In the genomic region with DNA sequence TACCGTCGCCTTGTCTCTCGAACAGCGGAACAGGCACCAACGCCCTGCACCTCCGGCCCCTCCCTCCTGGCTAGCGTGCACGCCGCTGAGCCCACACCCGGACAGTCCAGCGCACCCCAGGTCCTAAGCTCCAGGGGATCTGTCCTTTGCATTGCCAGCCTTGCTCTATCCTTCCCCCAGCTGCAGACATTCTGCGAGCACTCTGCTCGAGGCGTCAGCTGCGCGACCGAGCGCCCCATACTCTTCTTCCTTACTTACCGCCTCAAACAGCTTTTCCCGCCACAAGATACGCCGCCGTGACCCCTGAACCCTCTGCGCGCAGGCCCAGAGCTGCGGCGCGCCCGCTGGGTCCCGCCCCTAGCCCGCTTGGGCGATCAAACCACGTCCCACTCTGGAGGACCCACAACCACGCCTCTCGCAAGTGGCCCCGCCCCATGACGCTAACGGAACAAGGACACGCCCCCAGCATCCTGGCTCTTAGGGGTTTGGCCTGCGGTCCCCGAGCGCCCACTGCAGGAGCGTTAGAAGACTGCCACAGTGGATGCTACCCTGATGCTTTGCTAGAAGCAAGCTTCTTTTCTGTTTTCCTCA, we compare ENCODE assay signal across 8 mouse cellular contexts. TPM values are rescaled to one million over a fixed set of nuclear protein-coding genes. Genes with fewer than 3 reads are reported as not detected.
DNase-seq lines count a peak whose midpoint lies in the region; ATAC-seq and TF ChIP-seq lines count a peak whose summit lies in the region.

A gene (minus strand): TSS at position 353 of the 591 bp plus-strand sequence.

- no peaks in the 10 kb centered on the region for H3K27me3 ChIP-seq in MEL (ENCODE audit: control insufficient read depth in 1 of 2, insufficient read depth in 2 of 2, low read length in 2 of 2)
- no peaks in the 10 kb centered on the region for H3K27me3 ChIP-seq in cerebellum, adult 2 months (ENCODE audit: control insufficient read depth, insufficient read depth, low read length)
- no peaks in the 10 kb centered on the region for H3K27me3 ChIP-seq in forebrain, postnatal 0 days (ENCODE audit: insufficient read depth, low read length)
- no peaks in the 10 kb centered on the region for H3K27me3 ChIP-seq in lung, embryonic 15.5 days

- peak within 1 kb of the TSS; percentile 71 to 78 for H3K4me3 ChIP-seq in MEL (ENCODE audit: control insufficient read depth in 1 of 2, insufficient read depth in 1 of 2, low read depth in 2 of 2, low read length in 2 of 2)
- H3K4me3 ChIP-seq in cerebellum, adult 2 months (replicated peaks; ENCODE audit: insufficient read depth, low read depth, low read length): peak within 1 kb of the TSS; percentile 71
- H3K4me3 ChIP-seq in forebrain, postnatal 0 days (ENCODE audit: low read depth, low read length): peak within 1 kb of the TSS; percentile 55
- peak within 1 kb of the TSS; percentile 72 for H3K4me3 ChIP-seq in lung, embryonic 15.5 days

- H3K9me3 ChIP-seq in MEL (replicated peaks; ENCODE audit: insufficient read depth, low read length): no peaks in the 10 kb centered on the region
- no peaks in the 10 kb centered on the region for H3K9me3 ChIP-seq in forebrain, postnatal 0 days (ENCODE audit: low read length)
- no peaks in the 10 kb centered on the region for H3K9me3 ChIP-seq in lung, embryonic 15.5 days

- H3K36me3 ChIP-seq in MEL (ENCODE audit: control insufficient read depth in 1 of 2, insufficient read depth in 2 of 2, low read length in 2 of 2): no peaks in the 10 kb centered on the region; a peak in 2 of 4 replicates
- H3K36me3 ChIP-seq in forebrain, postnatal 0 days (ENCODE audit: insufficient read depth): peaks cover 26% of the 10 kb centered on the region
- H3K36me3 ChIP-seq in lung, embryonic 15.5 days: peaks cover 29% of the 10 kb centered on the region

- peaks cover 32% of the 10 kb centered on the region for H3K79me2 ChIP-seq in MEL (ENCODE audit: control insufficient read depth, insufficient read depth, low read length, poor library complexity)

- peak within 1 kb of the TSS; percentile 94 for H3K9ac ChIP-seq in MEL (ENCODE audit: control insufficient read depth, low read depth, low read length, poor library complexity, severe bottlenecking)
- peak within 1 kb of the TSS; percentile 50 for H3K9ac ChIP-seq in forebrain, postnatal 0 days
- H3K9ac ChIP-seq in lung, embryonic 15.5 days: peak within 1 kb of the TSS; percentile 59

- H3K27ac ChIP-seq in MEL (ENCODE audit: control insufficient read depth, low read depth, low read length): peak within 1 kb of the TSS; percentile 94
- no peak within 1 kb of the TSS; the same call in 1 of the 2 replicates for H3K27ac ChIP-seq in cerebellum, adult 2 months (ENCODE audit: insufficient read depth, low read length)
- H3K27ac ChIP-seq in forebrain, postnatal 0 days (ENCODE audit: low read depth, low read length): 0 out of 2 replicates have a peak within 1 kb of the TSS, but pooled peaks have one; percentile 43
- H3K27ac ChIP-seq in lung, embryonic 15.5 days: peak within 1 kb of the TSS; percentile 74

- TF ChIP-seq EP300 in MEL (IDR thresholded peaks at IDR 0.05; ENCODE audit: low read depth in 1 of 2, low read length in 2 of 2): no peak

- H3K4me2 ChIP-seq in forebrain, postnatal 0 days (ENCODE audit: low read depth): peak within 1 kb of the TSS; percentile 98
- H3K4me2 ChIP-seq in lung, embryonic 15.5 days: peak within 1 kb of the TSS; percentile 81

- H3K4me1 ChIP-seq in MEL (ENCODE audit: control insufficient read depth in 1 of 2, insufficient read depth in 2 of 2, low read length in 2 of 2): peaks cover 0 to 17% of the 10 kb centered on the region in 2 experiments; a peak in 3 of 4 replicates
- peaks cover 5% of the 10 kb centered on the region; the same call in 1 of the 2 replicates for H3K4me1 ChIP-seq in cerebellum, adult 2 months (ENCODE audit: control insufficient read depth, insufficient read depth, low read length)
- H3K4me1 ChIP-seq in forebrain, postnatal 0 days (ENCODE audit: insufficient read depth): peaks cover 8% of the 10 kb centered on the region; the same call in 1 of the 2 replicates
- peaks cover 22% of the 10 kb centered on the region for H3K4me1 ChIP-seq in lung, embryonic 15.5 days

- peak; percentile 64 for TF ChIP-seq RAD21 in MEL (IDR thresholded peaks at IDR 0.05; ENCODE audit: low read depth, low read length)

- TF ChIP-seq POLR2A in MEL (IDR thresholded peaks at IDR 0.05; ENCODE audit: control insufficient read depth in 1 of 2, insufficient read depth in 1 of 2, low read depth in 1 of 2, low read length in 2 of 2, poor library complexity in 1 of 2): peak; percentile 67 to 85
- TF ChIP-seq POLR2A in cerebellum, adult 2 months (IDR thresholded peaks at IDR 0.05; ENCODE audit: borderline replicate concordance, insufficient read depth, low read length): no peak

- TF ChIP-seq CTCF in MEL (IDR thresholded peaks at IDR 0.05 in 2 of 3, conservative IDR thresholded peaks at IDR 0.05 in 1 of 3; ENCODE audit: control insufficient read depth in 1 of 3, insufficient read depth in 1 of 3, low read depth in 2 of 3, low read length in 3 of 3, poor library complexity in 1 of 3, severe bottlenecking in 1 of 3): peak; percentile 71 to 85 (median 82)
- peak; percentile 90 for TF ChIP-seq CTCF in cerebellum, adult 2 months (IDR thresholded peaks at IDR 0.05; ENCODE audit: borderline replicate concordance, insufficient read depth, low read depth, low read length)
- TF ChIP-seq CTCF in forebrain, postnatal 0 days (IDR thresholded peaks at IDR 0.05; ENCODE audit: low read depth): peak; percentile 90

- DNase-seq in MEL (ENCODE audit: low read depth, low spot score): peak; percentile 99
- peak; percentile 98 to 99 for DNase-seq in cerebellum, adult 2 months
- DNase-seq in forebrain, postnatal 0 days: peak; percentile 99
- DNase-seq in heart, postnatal 4 days: peak; percentile 100
- peak; percentile 99 for DNase-seq in layer of hippocampus, adult 8-10 months (ENCODE audit: low spot score in 2 of 2)
- peak; percentile 98 for DNase-seq in ovary, adult 18-20 months (ENCODE audit: low spot score)
- peak; percentile 100 for DNase-seq in thymus, postnatal 0 days (ENCODE audit: low spot score)

- ATAC-seq in forebrain, postnatal 0 days: peak; percentile 95
- peak; percentile 94 for ATAC-seq in lung, embryonic 15.5 days (ENCODE audit: borderline replicate concordance, extremely low read depth, low FRiP score, low TSS enrichment)

- WGBS in cerebellum, adult 2 months: under 1% methylated on average over 43 of the region's 43 CpGs
- WGBS in forebrain, postnatal 0 days: under 1% methylated on average over 43 of the region's 43 CpGs
- under 1% methylated on average over 43 of the region's 43 CpGs for WGBS in lung, embryonic 15.5 days

TF ChIP-seq in MEL, 35 proteins besides CTCF, POLR2A, EP300 and RAD21 (continues in another document):
- TF ChIP-seq USF2 (IDR thresholded peaks at IDR 0.05; ENCODE audit: borderline replicate concordance in 1 of 2, insufficient read depth in 1 of 2, low read depth in 1 of 2, low read length in 2 of 2): no peak
- no peak for TF ChIP-seq CHD2 (IDR thresholded peaks at IDR 0.05; ENCODE audit: low read length)
- no peak for TF ChIP-seq MAFK (IDR thresholded peaks at IDR 0.05; ENCODE audit: borderline replicate concordance, low read depth, low read length)
- TF ChIP-seq KAT2A (conservative IDR thresholded peaks at IDR 0.05; ENCODE audit: low read depth, low read length): no peak; the same call in 1 of the 2 replicates
- no peak for TF ChIP-seq UBTF (IDR thresholded peaks at IDR 0.05; ENCODE audit: borderline replicate concordance, insufficient read depth, low read depth, low read length)
- TF ChIP-seq ZC3H11A (IDR thresholded peaks at IDR 0.05; ENCODE audit: low read depth, low read length): peak; percentile 31; the same call in 1 of the 2 replicates
- no peak for TF ChIP-seq GABPA (IDR thresholded peaks at IDR 0.05; ENCODE audit: low read depth, low read length)
- 0 out of 2 replicates have a peak, but pooled peaks have one; percentile 22 for TF ChIP-seq ETS1 (IDR thresholded peaks at IDR 0.05; ENCODE audit: low read depth, low read length)
- peak; percentile 60; the same call in 1 of the 2 replicates for TF ChIP-seq SIN3A (IDR thresholded peaks at IDR 0.05; ENCODE audit: low read length)
- no peak for TF ChIP-seq CHD1 (IDR thresholded peaks at IDR 0.05; ENCODE audit: low read depth, low read length)
- peak; percentile 56 for TF ChIP-seq SMC3 (IDR thresholded peaks at IDR 0.05; ENCODE audit: low read depth, low read length)
- TF ChIP-seq POLR2AphosphoS2 (IDR thresholded peaks at IDR 0.05; ENCODE audit: low read length): peak; percentile 93
- TF ChIP-seq HCFC1 (IDR thresholded peaks at IDR 0.05; ENCODE audit: low read depth, low read length): peak; percentile 82
- TF ChIP-seq ZNF384 (IDR thresholded peaks at IDR 0.05; ENCODE audit: low read depth, low read length): no peak
- TF ChIP-seq BHLHE40 (IDR thresholded peaks at IDR 0.05; ENCODE audit: borderline replicate concordance, low read depth, low read length): no peak
- TF ChIP-seq E2F4 (IDR thresholded peaks at IDR 0.05; ENCODE audit: borderline replicate concordance, low read depth, low read length): peak; percentile 92; the same call in 1 of the 2 replicates
- TF ChIP-seq MXI1 (IDR thresholded peaks at IDR 0.05; ENCODE audit: low read depth, low read length): peak; percentile 62
- no peak for TF ChIP-seq MEF2A (IDR thresholded peaks at IDR 0.05; ENCODE audit: extremely low read depth, insufficient replicate concordance, low read depth, low read length, poor library complexity, severe bottlenecking)
- TF ChIP-seq MYB (IDR thresholded peaks at IDR 0.05; ENCODE audit: low read depth, low read length): no peak
- TF ChIP-seq ELF1 (IDR thresholded peaks at IDR 0.05; ENCODE audit: low read depth, low read length): peak; percentile 74
- TF ChIP-seq GATA1 (IDR thresholded peaks at IDR 0.05; ENCODE audit: low read depth, low read length): no peak
- no peak for TF ChIP-seq POLR2AphosphoS5 (IDR thresholded peaks at IDR 0.05; ENCODE audit: borderline replicate concordance, low read depth, low read length)

RNA-seq across cellular contexts. Expression of the gene that starts here (rescaled TPM):
- 82.6 and 87.8 TPM in 2 replicates for total RNA-seq in MEL (2012; rRNA removed)
- polyA plus RNA-seq in MEL (2012; ENCODE audit: insufficient read depth in 1 of 2, insufficient read length in 2 of 2, low read depth in 1 of 2, low replicate concordance in 2 of 2, missing spikeins in 1 of 2): 100 to 1,000 TPM in 1 of 2 experiments, not detected in 1; 104 TPM
- 21.6 and 25.1 TPM in 2 replicates for polyA plus RNA-seq in cerebellum, adult 2 months (2012; rRNA removed)
- total RNA-seq in forebrain, postnatal 0 days (2014; rRNA removed): 14.1 and 16.2 TPM in 2 replicates
- polyA plus RNA-seq in forebrain, postnatal 0 days (2015; fragmentation: Nextera tagmentation; extraction: Ambion mirVana): 14.2 and 14.3 TPM in 2 replicates
- 10 to 100 TPM; 42.4 to 46.5 TPM for total RNA-seq in heart, postnatal 4 days (2021)
- total RNA-seq in layer of hippocampus, adult 8-10 months (2022): 10 to 100 TPM in 2 of 4 experiments, 1 to 10 TPM in 2; 8.2 to 11.5 (median 10.2) TPM
- polyA plus RNA-seq in lung, embryonic 15.5 days (2015; fragmentation: Nextera tagmentation; extraction: Ambion mirVana): 108 and 112 TPM in 2 replicates
- 104 and 118 TPM in 2 replicates for polyA plus RNA-seq in thymus, postnatal 0 days (2015; fragmentation: Nextera tagmentation; extraction: Ambion mirVana)
